Mouse (Mus musculus) heart, postnatal 14 days (tissue): Measurements from ENCODE around the gene Olfr341. TPM values are rescaled to one million over a fixed set of nuclear protein-coding genes. Genes with fewer than 3 reads are reported as not detected.

Source experiments
- DNase-seq, 2 experiments: peaks; one replicate each; pipeline ENCODE4 v3.0.0; 2021 to 2022
- intact Hi-C: fragments of 180-260 bp; cut with DNase I; formaldehyde crosslinking; loops from one replicate; pipeline ENCODE4 v1.15.1; 2025
- long read RNA-seq, 2 experiments: library from polyadenylated mRNA; stranded (forward); transcript quantifications; one replicate each; pipeline ENCODE4 v2.0.0; 2021
- total RNA-seq, 2 experiments: library from RNA; stranded (reverse); gene quantifications; 2 replicates each; pipeline ENCODE4 v1.2.3; 2021

The Olfr341 gene
- not detected for total RNA-seq
- long read RNA-seq, experiment 1, result 0 reads
- long read RNA-seq, experiment 2, result 0 reads

DNA sequence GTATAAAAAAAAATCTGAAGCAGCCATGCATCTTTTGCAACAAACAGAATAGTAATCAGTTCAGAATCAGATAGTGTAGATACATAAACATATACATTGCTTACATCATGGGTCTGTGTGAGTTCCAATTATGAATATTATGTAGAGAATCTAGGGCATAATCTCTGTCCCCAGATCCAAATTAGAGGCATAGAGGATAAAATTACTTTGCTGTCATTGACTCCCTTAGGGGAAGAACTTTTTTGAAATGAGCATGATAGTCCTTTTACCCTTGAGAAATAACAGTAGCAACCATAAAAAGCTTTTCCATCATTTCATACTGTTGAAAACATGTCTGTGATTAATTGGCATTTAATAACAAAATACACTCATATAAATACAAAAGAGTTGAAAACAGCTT lies at the start of gene Olfr341:
Gene Olfr341, minus strand, starts transcription at position 101 of the 400 bp plus-strand sequence.
- intact Hi-C loops, result no loop called here
- no peak for DNase-seq

GRCm38 (mm10) chr2:36524698-36525097 lies 42.4 kb upstream of the Olfr341 start, which contains the start of gene Olfr342:
Gene Olfr342 (plus strand): TSS chr2:36524998.
- intact Hi-C loops, result no loop called here
- DNase-seq, result no peak

GRCm38 (mm10) chr2:36473634-36474033 lies 8.6 kb downstream of the Olfr341 start:
- DNase-seq, result no peak
- intact Hi-C loops, result no loop called here

- intact Hi-C loops, result no loop called here
Observed at GRCm38 (mm10) chr2:36452287-36452686, 30.0 kb downstream of the Olfr341 start, which contains the start of gene Olfr340. Gene Olfr340 (plus strand): TSS chr2:36452587.

More at GRCm38 (mm10) chr2:36452287-36452686, 30.0 kb downstream of the Olfr341 start, which contains the start of gene Olfr340:
- DNase-seq, result no peak

Other genes starting within 250 kb of the Olfr341 start
- gene Olfr338, start 108.9 kb downstream of the Olfr341 start, total RNA-seq, result not detected
- not detected for gene Olfr339, start 63.5 kb downstream of the Olfr341 start, total RNA-seq
- not detected for gene Olfr340, start 29.9 kb downstream of the Olfr341 start, total RNA-seq
- gene Olfr342, start 42.5 kb upstream of the Olfr341 start, total RNA-seq, result not detected
- under 1 TPM in 1 of 2 experiments, not detected in 1; 0.02 TPM for gene Olfr344, start 84.2 kb upstream of the Olfr341 start, total RNA-seq
- not detected for gene Olfr345, start 157.6 kb upstream of the Olfr341 start, total RNA-seq
- gene Olfr346, start 203.3 kb upstream of the Olfr341 start, total RNA-seq, result not detected
- not detected for gene Olfr347, start 249.4 kb upstream of the Olfr341 start, total RNA-seq